Mouse (Mus musculus) bone marrow, adult 2 months (tissue): ENCODE measurements around the gene Mdc1.

Experiments
- CTCF ChIP-seq: fragments of 200-500 bp; IDR thresholded peaks from 2 replicates; pipeline ENCODE4 v1.5.1; 2011; ENCODE audit warnings: low read length, control low read depth; ENCODE audit not compliant: control insufficient read depth, insufficient read depth
- POLR2A ChIP-seq: fragments of 200-500 bp; IDR thresholded peaks from 2 replicates; pipeline ENCODE4 v1.6.1; 2011; ENCODE audit warnings: low read depth, mild to moderate bottlenecking, control low read depth, low read length, borderline replicate concordance; ENCODE audit not compliant: control insufficient read depth

GRCm38 (mm10) chr17:35815836-35816235 is 25.5 kb upstream of the Mdc1 start:
- TF ChIP-seq CTCF, result no peak
- no peak for TF ChIP-seq POLR2A
